Mouse (Mus musculus): ENCODE data around the gene Zfp462. TPM values are rescaled to one million over a fixed set of nuclear protein-coding genes. Genes with fewer than 3 reads are reported as not detected.

Gene Zfp462
- polyA plus RNA-seq, 2 experiments = 4.2 to 26.7 TPM

- no peak overlapping the region for H3K9ac ChIP-seq (ENCODE audit: low read depth, low read length, severe bottlenecking)
- H3K27me3 ChIP-seq (ENCODE audit: control insufficient read depth, insufficient read depth, low read length) = no peaks in the 10 kb centered on the region
- H3K4me2 ChIP-seq (replicated peaks; ENCODE audit: low read depth, low read length, severe bottlenecking) = no peak overlapping the region
- H3K36me3 ChIP-seq (ENCODE audit: control insufficient read depth, insufficient read depth, low read length) = no peaks in the 10 kb centered on the region
- 40% methylated on average over 10 of the region's 10 CpGs for WGBS
- DNase-seq (ENCODE audit: low spot score) (no peak), ATAC-seq (ENCODE audit: low FRiP score, low read depth) (no peak)
- H3K27ac ChIP-seq (replicated peaks; ENCODE audit: low read depth, low read length) = no peak overlapping the region
- no peaks in the 10 kb centered on the region for H3K9me3 ChIP-seq (ENCODE audit: control insufficient read depth, low read length)
- no peaks in the 10 kb centered on the region for H3K4me1 ChIP-seq (ENCODE audit: control insufficient read depth, insufficient read depth, low read length)
- no peak for TF ChIP-seq POLR2A (IDR thresholded peaks at IDR 0.05; ENCODE audit: borderline replicate concordance, extremely low read depth, insufficient read depth, insufficient read length)
- H3K4me3 ChIP-seq (replicated peaks; ENCODE audit: low read length) = no peak overlapping the region
Observed at GRCm38 (mm10) chr4:55117839-55118487, 173.1 kb downstream of the Zfp462 start.

DNA sequence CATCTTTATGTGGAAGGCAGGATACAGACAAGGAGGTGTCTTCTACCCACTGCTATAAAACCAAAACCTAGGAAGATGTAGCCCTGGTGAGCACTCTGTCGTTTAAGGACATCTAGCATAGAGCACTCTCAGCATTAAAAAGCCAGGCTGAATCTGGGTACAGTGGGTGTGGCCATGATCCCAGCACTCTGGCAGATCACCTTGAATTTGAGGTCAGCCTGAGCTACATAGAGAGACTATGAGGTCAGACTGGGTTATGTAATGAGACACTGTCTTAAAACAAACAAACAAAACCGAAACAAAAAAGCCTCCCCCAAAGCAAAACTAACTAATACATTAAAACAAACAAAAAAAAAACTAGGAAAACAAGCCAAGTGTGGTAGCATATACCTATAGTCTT, 176.3 kb downstream of the Zfp462 start:
- ATAC-seq (ENCODE audit: low FRiP score, low read depth) = no peak
- no peak overlapping the region for H3K4me2 ChIP-seq (replicated peaks; ENCODE audit: low read depth, low read length, severe bottlenecking)
- H3K9me3 ChIP-seq (ENCODE audit: control insufficient read depth, low read length) = no peaks in the 10 kb centered on the region
- H3K36me3 ChIP-seq (ENCODE audit: control insufficient read depth, insufficient read depth, low read length) = no peaks in the 10 kb centered on the region
- H3K4me1 ChIP-seq (ENCODE audit: control insufficient read depth, insufficient read depth, low read length) = no peaks in the 10 kb centered on the region
- 73% methylated on average over 2 of the region's 2 CpGs for WGBS
- TF ChIP-seq POLR2A (IDR thresholded peaks at IDR 0.05; ENCODE audit: borderline replicate concordance, extremely low read depth, insufficient read depth, insufficient read length) = no peak
- DNase-seq (ENCODE audit: low spot score) = no peak
- H3K27me3 ChIP-seq (ENCODE audit: control insufficient read depth, insufficient read depth, low read length) = no peaks in the 10 kb centered on the region
- H3K4me3 ChIP-seq (replicated peaks; ENCODE audit: low read length) = no peak overlapping the region
- H3K27ac ChIP-seq (replicated peaks; ENCODE audit: low read depth, low read length) = no peak overlapping the region
- H3K9ac ChIP-seq (ENCODE audit: low read depth, low read length, severe bottlenecking) = no peak overlapping the region

- Histone ChIP-seq H3K36me3 (ENCODE audit: control insufficient read depth, insufficient read depth, low read length) (no peaks in the 10 kb centered on the region), H3K4me2 (replicated peaks; ENCODE audit: low read depth, low read length, severe bottlenecking) (no peak overlapping the region), H3K9me3 (ENCODE audit: control insufficient read depth, low read length) (no peaks in the 10 kb centered on the region), H3K4me3 (replicated peaks; ENCODE audit: low read length) (no peak overlapping the region), H3K9ac (ENCODE audit: low read depth, low read length, severe bottlenecking) (no peak overlapping the region), H3K27me3 (ENCODE audit: control insufficient read depth, insufficient read depth, low read length) (no peaks in the 10 kb centered on the region), H3K4me1 (ENCODE audit: control insufficient read depth, insufficient read depth, low read length) (no peaks in the 10 kb centered on the region), H3K27ac (replicated peaks; ENCODE audit: low read depth, low read length) (no peak overlapping the region)
- TF ChIP-seq POLR2A (IDR thresholded peaks at IDR 0.05; ENCODE audit: borderline replicate concordance, extremely low read depth, insufficient read depth, insufficient read length) = no peak
- DNase-seq (ENCODE audit: low spot score) (no peak), ATAC-seq (ENCODE audit: low FRiP score, low read depth) (no peak)
- 34% methylated on average over 6 of the region's 6 CpGs for WGBS
Observed at GRCm38 (mm10) chr4:55121952-55122351, 177.1 kb downstream of the Zfp462 start.

GRCm38 (mm10) chr4:55124126-55124525, 179.3 kb downstream of the Zfp462 start:
- 88% methylated on average over 3 of the region's 3 CpGs for WGBS
- H3K27me3 ChIP-seq (ENCODE audit: control insufficient read depth, insufficient read depth, low read length) = no peaks in the 10 kb centered on the region
- no peak overlapping the region for H3K9ac ChIP-seq (ENCODE audit: low read depth, low read length, severe bottlenecking)
- no peak for DNase-seq (ENCODE audit: low spot score)
- no peak for ATAC-seq (ENCODE audit: low FRiP score, low read depth)
- H3K4me3 ChIP-seq (replicated peaks; ENCODE audit: low read length) = no peak overlapping the region
- H3K4me2 ChIP-seq (replicated peaks; ENCODE audit: low read depth, low read length, severe bottlenecking) = no peak overlapping the region
- no peak overlapping the region for H3K27ac ChIP-seq (replicated peaks; ENCODE audit: low read depth, low read length)
- no peaks in the 10 kb centered on the region for H3K36me3 ChIP-seq (ENCODE audit: control insufficient read depth, insufficient read depth, low read length)
- TF ChIP-seq POLR2A (IDR thresholded peaks at IDR 0.05; ENCODE audit: borderline replicate concordance, extremely low read depth, insufficient read depth, insufficient read length) = no peak
- H3K4me1 ChIP-seq (ENCODE audit: control insufficient read depth, insufficient read depth, low read length) = peaks cover 2% of the 10 kb centered on the region; the same call in 1 of the 2 replicates
- H3K9me3 ChIP-seq (ENCODE audit: control insufficient read depth, low read length) = no peaks in the 10 kb centered on the region

- peaks cover 2% of the 10 kb centered on the region; the same call in 1 of the 2 replicates for H3K4me1 ChIP-seq (ENCODE audit: control insufficient read depth, insufficient read depth, low read length)
- no peak for TF ChIP-seq POLR2A (IDR thresholded peaks at IDR 0.05; ENCODE audit: borderline replicate concordance, extremely low read depth, insufficient read depth, insufficient read length)
- DNase-seq (ENCODE audit: low spot score) = no peak
- no peak overlapping the region for H3K4me2 ChIP-seq (replicated peaks; ENCODE audit: low read depth, low read length, severe bottlenecking)
- H3K4me3 ChIP-seq (replicated peaks; ENCODE audit: low read length) = no peak overlapping the region
- H3K27me3 ChIP-seq (ENCODE audit: control insufficient read depth, insufficient read depth, low read length) = no peaks in the 10 kb centered on the region
- H3K9me3 ChIP-seq (ENCODE audit: control insufficient read depth, low read length) = no peaks in the 10 kb centered on the region
- no peak overlapping the region for H3K9ac ChIP-seq (ENCODE audit: low read depth, low read length, severe bottlenecking)
- H3K27ac ChIP-seq (replicated peaks; ENCODE audit: low read depth, low read length) = no peak overlapping the region; the same call in 1 of the 2 replicates
- ATAC-seq (ENCODE audit: low FRiP score, low read depth) = no peak
- WGBS = 54% methylated on average over 11 of the region's 11 CpGs
- no peaks in the 10 kb centered on the region for H3K36me3 ChIP-seq (ENCODE audit: control insufficient read depth, insufficient read depth, low read length)
Observed at GRCm38 (mm10) chr4:55125048-55125737, 180.3 kb downstream of the Zfp462 start.

Data from limb, embryonic 14.5 days (tissue).